Mouse (Mus musculus) G1E (cell line): ENCODE results near the gene Ppp1r12b. TPM values are rescaled to one million over a fixed set of nuclear protein-coding genes. Genes with fewer than 3 reads are reported as not detected.

Experiments
- ATAC-seq: 2 replicates; pipeline ENCODE4 v1.8.0; 2016; ENCODE audit warnings: mild to moderate bottlenecking; ENCODE audit not compliant: insufficient number of reproducible peaks, poor library complexity, low FRiP score, severe bottlenecking; ENCODE audit errors: extremely low read depth
- DNase-seq: peaks from one replicate; pipeline ENCODE4 v3.0.0; 2012; ENCODE audit warnings: low spot score
- H3K27me3 ChIP-seq: 2 replicates; pipeline ENCODE4 v1.6.1; 2012; ENCODE audit warnings: mild to moderate bottlenecking, low read length, inconsistent platforms; ENCODE audit not compliant: insufficient read depth
- H3K36me3 ChIP-seq: replicated peaks from 2 replicates; pipeline ENCODE3; 2012; ENCODE audit warnings: mild to moderate bottlenecking, inconsistent platforms
- H3K4me1 ChIP-seq: 2 replicates; pipeline ENCODE4 v1.6.1; 2012; ENCODE audit warnings: low read depth, low read length, inconsistent platforms, mixed read lengths; ENCODE audit not compliant: insufficient read depth
- H3K4me3 ChIP-seq: 2 replicates; pipeline ENCODE4 v1.5.1; 2012; ENCODE audit warnings: low read depth, mild to moderate bottlenecking, inconsistent platforms, low read length, moderate library complexity, mixed read lengths
- H3K9me3 ChIP-seq: replicated peaks from 2 replicates; pipeline ENCODE4 v1.6.1; 2012; ENCODE audit warnings: inconsistent platforms
- CTCF ChIP-seq: IDR thresholded peaks from 2 replicates; pipeline ENCODE4 v1.5.1; 2012; ENCODE audit warnings: low read depth, low read length, inconsistent platforms, mixed read lengths
- GATA1 ChIP-seq: IDR thresholded peaks from 2 replicates; pipeline ENCODE4 v1.6.1; 2012; ENCODE audit warnings: borderline replicate concordance, low read length, inconsistent platforms, mixed read lengths
- GATA2 ChIP-seq: IDR thresholded peaks from 2 replicates; pipeline ENCODE4 v1.6.1; 2012; ENCODE audit warnings: low read depth, low read length, inconsistent platforms, borderline replicate concordance
- POLR2AphosphoS5 ChIP-seq: IDR thresholded peaks from 2 replicates; pipeline ENCODE4 v1.6.1; 2012; ENCODE audit warnings: low read depth, low read length, inconsistent platforms; ENCODE audit not compliant: insufficient replicate concordance
- TAL1 ChIP-seq: conservative IDR thresholded peaks from 2 replicates; pipeline ENCODE4 v1.6.1; 2012; ENCODE audit warnings: low read depth, low read length, inconsistent platforms, mixed read lengths
- polyA plus RNA-seq: library from polyadenylated mRNA; stranded (reverse); fragments of >175 nt; gene quantifications from 2 replicates; pipeline ENCODE4 v1.2.3, GENCODE M21; 2012
- total RNA-seq, 2 experiments: library from RNA; stranded (forward) in 1 of 2; stranded (reverse) in 1 of 2; fragments of 200-1000 nt in 1 of 2; fragments of >200 nt in 1 of 2; fragmentation: Nextera tagmentation in 1 of 2; gene quantifications; 2 replicates each; pipeline ENCODE4 v1.2.3; 2014 to 2017

Gene Ppp1r12b
- total and polyA plus RNA-seq, 3 experiments = 1.7 to 15.7 (median 8.2) TPM

DNA sequence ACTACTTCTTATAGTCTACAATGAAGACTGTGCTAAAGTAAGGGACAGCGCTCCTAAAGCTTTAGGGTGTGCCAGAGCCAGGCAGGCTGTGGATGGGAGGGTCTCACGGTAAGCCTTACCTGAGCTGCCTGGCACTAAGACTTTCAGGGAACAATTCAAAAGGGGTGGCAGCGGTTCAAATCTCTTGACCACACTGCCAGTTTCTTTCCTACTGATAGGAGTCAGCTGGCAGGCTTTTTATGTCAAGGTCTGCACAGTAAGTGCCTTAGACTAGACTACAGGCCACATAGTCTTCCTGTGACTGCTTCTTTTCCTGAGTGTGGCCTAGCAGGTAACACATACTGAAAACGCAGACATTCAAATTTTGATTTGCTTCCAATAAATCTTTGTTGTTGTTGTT is 192.5 kb downstream of the Ppp1r12b start:
- Histone ChIP-seq H3K4me1 (no peaks in the 10 kb centered on the region), H3K9me3 (no peaks in the 10 kb centered on the region), H3K27me3 (no peaks in the 10 kb centered on the region), H3K36me3 (peaks cover 31% of the 10 kb centered on the region), H3K4me3 (no peak overlapping the region)
- no peak for TF ChIP-seq GATA2
- TF ChIP-seq CTCF = no peak
- TF ChIP-seq GATA1 = no peak
- TF ChIP-seq POLR2AphosphoS5 = no peak
- TF ChIP-seq TAL1 = no peak
- ATAC-seq = no peak
- no peak for DNase-seq

DNA sequence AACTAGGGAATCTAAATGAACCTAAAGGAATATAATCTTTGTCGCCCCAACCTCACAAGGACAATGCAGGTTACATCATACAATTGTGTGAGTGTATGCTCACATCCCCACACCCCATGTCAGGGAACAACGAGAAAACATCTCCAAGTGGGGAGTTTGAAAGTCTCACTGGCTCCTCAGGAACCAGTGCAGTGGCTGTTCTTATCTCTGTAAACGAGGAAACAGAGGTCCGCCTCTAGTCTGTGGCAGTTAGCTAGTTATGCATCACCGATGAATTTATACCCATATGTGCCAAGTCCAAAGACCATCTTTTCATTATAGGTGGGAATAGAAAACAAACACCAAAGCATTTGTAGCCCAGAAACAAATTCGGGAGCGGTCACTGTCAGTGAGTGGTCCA is 194.2 kb downstream of the Ppp1r12b start:
- H3K4me1 ChIP-seq = no peaks in the 10 kb centered on the region
- no peak for TF ChIP-seq TAL1
- no peak for TF ChIP-seq GATA1
- TF ChIP-seq POLR2AphosphoS5 = no peak
- TF ChIP-seq CTCF = no peak
- TF ChIP-seq GATA2 = no peak
- ATAC-seq = no peak
- H3K27me3 ChIP-seq = no peaks in the 10 kb centered on the region
- H3K36me3 ChIP-seq = peaks cover 21% of the 10 kb centered on the region
- no peak for DNase-seq
- H3K4me3 ChIP-seq = no peak overlapping the region
- no peaks in the 10 kb centered on the region for H3K9me3 ChIP-seq

DNA sequence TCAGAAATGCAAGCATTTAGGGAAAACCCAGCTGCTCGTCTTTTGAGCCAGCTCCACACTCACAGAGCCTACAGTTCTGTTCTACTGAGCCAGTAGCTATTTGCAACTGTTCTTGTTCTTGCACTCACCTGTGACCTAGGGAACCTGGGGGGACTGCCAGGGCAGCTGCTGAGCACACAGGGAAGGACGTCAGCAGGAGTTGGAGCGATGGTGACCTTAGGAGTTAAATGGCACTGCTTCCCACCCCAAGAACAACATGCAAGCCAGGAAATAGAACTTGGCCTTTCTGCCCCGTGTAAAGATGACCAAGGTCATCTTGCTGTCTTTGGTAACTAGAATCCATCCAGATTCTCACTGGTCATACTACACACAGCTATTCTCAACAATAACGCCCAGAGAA is 195.1 kb downstream of the Ppp1r12b start:
- ATAC-seq (no peak), DNase-seq (no peak)
- H3K4me1 ChIP-seq = no peaks in the 10 kb centered on the region
- H3K36me3 ChIP-seq = peaks cover 18% of the 10 kb centered on the region
- H3K27me3 ChIP-seq = no peaks in the 10 kb centered on the region
- TF ChIP-seq GATA1 = no peak
- TF ChIP-seq GATA2 = no peak
- no peak for TF ChIP-seq TAL1
- no peak for TF ChIP-seq POLR2AphosphoS5
- no peak for TF ChIP-seq CTCF
- no peak overlapping the region for H3K4me3 ChIP-seq
- H3K9me3 ChIP-seq = no peaks in the 10 kb centered on the region

DNA sequence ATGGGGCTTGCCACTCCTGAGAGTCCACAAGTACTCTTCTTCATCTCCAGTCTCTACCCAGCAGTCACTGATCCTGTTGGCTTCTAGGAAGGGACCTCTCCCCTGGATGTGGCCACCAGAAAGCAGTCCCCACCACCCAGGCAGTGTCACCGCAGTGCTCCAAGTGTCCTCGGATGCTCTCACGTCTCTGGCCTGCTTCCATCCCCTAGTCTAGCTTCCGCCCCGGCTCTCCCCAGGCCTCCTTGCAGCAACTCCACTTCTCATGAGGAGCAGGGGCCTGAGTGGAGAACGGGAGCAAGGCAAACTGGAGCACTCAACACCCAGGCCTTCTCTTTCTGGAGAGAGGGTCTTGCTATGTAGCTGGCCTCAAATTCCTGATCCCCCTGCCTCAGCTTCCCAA is 196.6 kb downstream of the Ppp1r12b start:
- ATAC-seq = no peak
- TF ChIP-seq GATA2 = no peak
- no peak for TF ChIP-seq CTCF
- no peak for TF ChIP-seq TAL1
- TF ChIP-seq POLR2AphosphoS5 = no peak
- no peak for TF ChIP-seq GATA1
- Histone ChIP-seq H3K9me3 (no peaks in the 10 kb centered on the region), H3K27me3 (peaks cover 5% of the 10 kb centered on the region; the same call in 1 of the 2 replicates), H3K4me1 (no peaks in the 10 kb centered on the region), H3K4me3 (no peak overlapping the region), H3K36me3 (peaks cover 18% of the 10 kb centered on the region)
- no peak for DNase-seq

DNA sequence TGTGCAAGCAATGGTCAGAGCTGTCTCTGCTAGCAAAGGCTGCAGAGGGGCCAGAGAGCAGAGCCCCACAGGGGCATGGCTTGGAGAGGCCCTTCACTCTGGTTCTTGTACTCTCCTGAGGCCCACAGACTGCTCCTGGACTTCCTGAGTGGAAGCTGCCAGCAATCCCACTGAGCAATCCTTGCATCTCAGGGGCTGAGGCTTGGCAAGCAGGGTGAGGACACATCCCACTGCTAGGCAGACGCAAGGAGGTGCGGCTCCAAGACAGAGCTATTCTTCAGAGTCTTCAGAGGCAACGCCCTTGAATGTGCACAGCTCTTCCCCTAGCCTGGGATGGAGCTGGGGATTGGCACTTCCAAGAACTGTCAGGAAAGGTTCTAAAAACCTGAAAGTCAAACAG is 198.5 kb downstream of the Ppp1r12b start:
- ATAC-seq = no peak

DNA sequence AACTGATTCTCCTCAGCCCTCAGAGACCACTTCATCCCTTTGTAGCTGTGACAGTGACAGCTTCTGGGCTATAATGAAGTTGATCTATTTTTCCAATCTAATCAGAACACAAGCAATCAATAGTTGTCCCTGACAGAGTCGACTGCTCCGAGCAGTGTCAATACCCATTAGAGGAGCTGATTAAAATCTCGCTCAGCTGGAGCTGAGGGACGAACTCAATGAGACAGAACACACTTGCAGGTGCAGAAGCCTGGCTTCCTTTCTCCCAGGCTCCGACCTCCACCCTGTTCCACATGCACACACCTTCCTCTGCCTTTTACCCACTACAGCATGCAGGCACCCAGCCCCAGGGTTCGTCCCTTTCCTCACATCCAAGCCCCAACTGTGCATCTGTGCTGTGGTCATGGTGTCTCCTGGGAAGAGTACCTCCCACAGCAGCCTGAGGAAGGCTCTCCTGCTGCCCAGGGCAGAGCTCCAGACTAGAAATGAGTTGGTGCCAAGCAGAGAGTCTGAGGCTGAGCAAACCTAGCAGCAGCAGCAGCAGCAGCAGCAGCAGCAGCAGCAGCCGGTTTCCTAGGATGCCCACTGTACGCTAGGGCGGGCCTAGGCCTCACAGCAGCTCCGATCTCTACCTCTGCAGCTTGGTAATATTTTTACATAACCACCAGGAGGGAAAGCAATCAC is 199.4 kb downstream of the Ppp1r12b start:
- Histone ChIP-seq H3K36me3 (peaks cover 18% of the 10 kb centered on the region), H3K9me3 (no peaks in the 10 kb centered on the region), H3K4me1 (no peaks in the 10 kb centered on the region), H3K4me3 (no peak overlapping the region), H3K27me3 (peaks cover 25% of the 10 kb centered on the region)
- no peak for ATAC-seq
- TF ChIP-seq POLR2AphosphoS5 (no peak), CTCF (no peak), GATA1 (no peak), GATA2 (no peak), TAL1 (no peak)
- no peak for DNase-seq

More for the DNA sequence above, 198.5 kb downstream of the Ppp1r12b start:
- no peak for TF ChIP-seq GATA1
- no peak for TF ChIP-seq CTCF
- TF ChIP-seq GATA2 = no peak
- no peak for TF ChIP-seq TAL1
- TF ChIP-seq POLR2AphosphoS5 = no peak
- DNase-seq = no peak
- Histone ChIP-seq H3K9me3 (no peaks in the 10 kb centered on the region), H3K36me3 (peaks cover 18% of the 10 kb centered on the region), H3K4me1 (no peaks in the 10 kb centered on the region), H3K27me3 (peaks cover 18% of the 10 kb centered on the region; the same call in 1 of the 2 replicates), H3K4me3 (no peak overlapping the region)
